Mouse (Mus musculus): ENCODE measurements around the gene Pex1. TPM values are rescaled to one million over a fixed set of nuclear protein-coding genes. Genes with fewer than 3 reads are reported as not detected.

The Pex1 gene
- 21.6 TPM for total RNA-seq (2023)

DNA sequence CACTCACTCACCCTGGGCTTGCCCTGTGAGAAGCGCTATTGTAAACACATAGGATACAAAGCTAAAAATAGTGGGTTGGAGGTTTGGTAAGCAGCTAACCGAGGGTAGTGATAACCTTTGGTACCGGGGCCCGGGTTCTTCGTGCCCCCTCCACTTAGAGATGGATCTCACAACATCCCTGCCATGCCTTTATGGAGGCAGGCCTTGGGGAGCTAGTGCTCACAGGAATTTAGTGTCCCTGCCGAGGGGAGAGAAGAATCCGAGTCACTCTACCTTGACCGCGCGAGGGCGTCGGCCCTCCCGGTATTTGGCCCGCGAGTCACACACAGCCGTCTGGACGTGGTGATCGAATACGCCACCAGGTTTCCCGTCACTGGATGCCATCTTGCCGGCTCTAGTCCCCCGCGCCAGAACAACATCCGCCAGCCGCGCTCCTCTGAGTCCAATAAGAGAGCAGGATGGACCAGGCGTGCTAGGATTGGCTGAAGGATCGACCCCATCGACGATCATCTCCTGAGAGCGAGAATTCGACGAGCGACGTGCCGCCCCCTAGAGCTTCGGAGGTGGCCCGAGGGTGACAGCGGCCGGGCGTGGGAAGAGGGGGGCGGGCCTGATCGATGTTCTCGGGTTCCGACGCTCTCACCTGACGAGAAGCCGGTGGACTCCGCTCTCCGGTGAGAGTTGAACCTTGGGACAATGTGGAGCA is at the start of gene Pex1:
Pex1 (plus strand) TSS at position 374 of the 706 bp plus-strand sequence.

DNA sequence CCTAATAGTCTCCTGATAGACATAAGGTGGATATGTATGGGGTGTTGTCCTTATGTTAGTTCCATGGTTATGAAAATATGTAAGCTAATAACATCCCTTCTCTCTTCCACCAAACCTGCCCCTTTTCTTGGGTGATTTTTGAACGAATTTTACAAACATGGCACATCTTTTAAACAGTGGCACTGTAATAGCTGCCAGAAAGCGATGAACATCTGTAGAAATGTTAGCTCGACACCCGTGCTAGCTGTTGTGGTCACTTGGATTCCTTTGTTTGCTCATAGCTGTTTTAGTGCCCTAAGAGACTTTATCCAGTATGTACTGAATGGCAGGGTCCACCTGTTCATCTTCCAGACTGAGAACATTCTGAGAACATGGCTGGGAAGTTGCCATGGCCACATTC is 24.6 kb upstream of the Pex1 start, which contains the start of gene 1700109H08Rik:
1700109H08Rik (plus strand) TSS at position 301 of the 400 bp plus-strand sequence.

DNA sequence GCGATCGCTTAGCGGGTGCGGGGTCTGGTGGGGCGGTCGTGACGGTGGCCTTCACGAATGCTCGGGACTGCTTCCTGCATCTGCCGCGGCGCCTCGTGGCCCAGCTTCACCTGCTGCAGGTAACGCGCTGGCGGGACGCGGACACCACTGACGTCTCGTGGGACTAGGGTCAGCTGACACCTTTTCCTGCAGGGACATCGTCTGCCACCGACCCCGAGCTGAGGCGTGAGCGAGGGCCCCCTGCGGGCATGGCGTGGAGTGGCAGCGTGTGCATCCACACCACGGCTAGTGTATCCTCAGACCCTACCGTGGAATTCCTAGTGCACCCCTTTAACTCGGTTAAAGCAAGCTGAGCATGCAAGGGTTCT is 517 bp downstream of the Pex1 start, which contains the start of gene Rbm48:
Rbm48 (minus strand) TSS at position 187 of the 368 bp plus-strand sequence.

DNA sequence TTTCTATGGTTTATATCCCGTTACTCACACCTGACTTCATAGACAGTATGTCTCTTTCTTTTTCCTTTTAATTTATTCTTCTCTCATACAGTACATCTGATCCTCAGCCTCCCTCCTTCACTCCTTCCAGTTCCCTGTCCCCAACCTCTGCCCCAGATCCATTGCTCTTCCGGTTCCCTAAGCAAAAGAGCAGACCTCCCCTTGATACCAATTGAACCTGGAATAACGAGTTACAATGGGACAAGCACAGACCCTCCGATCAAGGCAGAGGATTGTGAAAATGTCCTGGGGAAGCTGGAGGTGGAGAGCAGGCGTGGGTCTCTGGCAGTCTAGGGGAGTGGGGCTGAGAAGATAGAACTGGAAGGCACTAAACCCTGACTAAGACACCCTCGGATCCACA is 55.0 kb downstream of the Pex1 start, which contains the start of gene Tmbim7:
Tmbim7 (plus strand) TSS at position 301 of the 400 bp plus-strand sequence.

DNA sequence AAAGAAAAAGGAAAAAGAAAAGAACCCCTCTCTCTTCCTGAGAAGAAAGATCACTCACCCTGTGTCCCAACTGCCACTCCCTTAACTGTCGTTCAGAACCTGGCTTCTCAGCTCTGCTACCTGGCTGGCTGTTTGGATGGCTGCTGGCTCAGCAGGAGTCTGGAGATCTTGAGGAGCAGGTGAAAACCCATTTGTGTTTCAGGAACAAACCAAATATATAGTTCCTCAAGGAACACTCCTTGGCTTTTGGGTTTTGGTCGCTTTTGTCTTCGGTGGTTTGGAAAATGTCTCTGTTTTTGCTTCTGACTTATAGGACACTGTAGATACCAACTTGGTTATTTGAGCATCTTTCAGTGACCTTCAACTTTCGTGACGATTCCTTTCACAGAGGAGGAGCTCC is 61.2 kb downstream of the Pex1 start, which contains the start of gene Gatad1:
Gatad1 (minus strand) TSS at position 101 of the 400 bp plus-strand sequence.

Other genes starting within 250 kb of the Pex1 start
- gene Fam133b, start 52.2 kb upstream of the Pex1 start, total RNA-seq (2023): 81.0 TPM
- 31.0 TPM for gene 1700109H08Rik, start 24.5 kb upstream of the Pex1 start, total RNA-seq (2023)
- 60.3 TPM for gene Rbm48, start 519 bp downstream of the Pex1 start, total RNA-seq (2023)
- gene Tmbim7, start 55.1 kb downstream of the Pex1 start, total RNA-seq (2023): not detected
- 36.0 TPM for gene Gatad1, start 61.1 kb downstream of the Pex1 start, total RNA-seq (2023)
- gene Ankib1, start 206.9 kb downstream of the Pex1 start, total RNA-seq (2023): 95.3 TPM
- 84.8 TPM for gene Krit1, start 207.1 kb downstream of the Pex1 start, total RNA-seq (2023)
- 0.15 TPM for gene Lrrd1, start 249.1 kb downstream of the Pex1 start, total RNA-seq (2023)

Data from CD8-positive naive resting alpha-beta T cell, adult 57 days (primary cell).